Mouse (Mus musculus): ENCODE data around the gene Slc22a20. TPM values are rescaled to one million over a fixed set of nuclear protein-coding genes. Genes with fewer than 3 reads are reported as not detected.

Gene Slc22a20
- polyA plus RNA-seq (2017; shearing (Covaris generic)) = not detected

DNA sequence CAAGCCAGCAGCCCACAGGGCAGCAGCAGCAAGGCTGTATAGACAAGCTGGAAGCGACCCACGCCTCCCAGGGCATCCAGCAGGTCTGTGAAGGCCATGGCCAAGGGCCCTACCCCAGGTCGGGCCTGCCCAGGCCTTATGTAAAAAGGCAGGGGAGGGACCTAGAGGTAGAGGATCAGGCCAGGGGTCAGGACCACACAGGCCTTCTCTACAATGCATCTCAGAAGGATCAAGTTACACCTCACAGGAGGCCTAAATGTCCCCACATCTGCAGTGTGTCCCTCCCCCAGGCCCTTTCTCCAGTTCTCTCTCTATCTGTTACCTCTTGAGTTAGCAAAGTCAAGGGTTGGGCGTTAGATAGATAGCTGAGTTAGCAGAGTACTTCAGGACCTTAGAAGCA lies at the start of gene Slc22a20:
TSS of gene Slc22a20 (minus strand) at position 101 of the 400 bp plus-strand sequence.

DNA sequence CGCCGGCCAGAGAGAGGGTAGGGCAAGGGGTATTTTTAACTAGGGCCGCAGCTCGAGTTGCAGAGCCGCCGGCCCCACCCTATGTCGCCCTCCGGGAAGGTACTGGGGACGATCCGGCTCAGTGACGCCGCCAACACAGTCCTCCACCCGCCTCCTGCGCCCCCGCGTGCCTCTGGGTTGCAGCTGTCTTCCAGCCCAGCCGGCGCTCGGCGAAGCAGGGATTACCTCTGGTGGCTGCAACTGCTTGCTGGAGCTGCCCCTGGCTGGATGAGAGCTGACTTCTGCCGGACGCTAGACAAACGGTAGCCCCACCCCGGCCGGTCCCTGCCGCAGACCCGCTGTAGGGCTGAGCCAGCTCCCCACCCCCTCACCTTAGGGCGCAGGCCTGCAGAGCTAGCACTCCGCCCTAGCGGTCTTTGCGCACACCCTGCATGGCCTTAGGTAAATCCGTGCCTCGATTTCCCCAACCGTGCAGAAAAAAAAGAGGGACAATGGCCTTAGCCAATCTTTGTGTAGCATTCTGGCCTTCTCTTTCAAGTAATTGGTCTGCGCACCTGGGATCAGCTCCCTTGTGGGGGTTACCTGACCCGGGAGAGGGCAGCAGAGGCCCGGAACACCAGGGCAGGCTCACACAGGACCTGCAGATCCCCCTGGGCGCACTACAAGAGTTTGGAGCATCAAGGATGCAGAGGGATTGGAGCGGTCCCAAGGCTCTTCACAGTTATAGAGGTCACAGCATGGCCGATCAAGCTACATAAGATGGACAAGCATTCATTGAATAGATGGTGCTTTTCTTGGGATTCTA lies 29.8 kb upstream of the Slc22a20 start, which contains the start of gene Capn1:
TSS of gene Capn1 (minus strand) at position 387 of the 805 bp plus-strand sequence.

DNA sequence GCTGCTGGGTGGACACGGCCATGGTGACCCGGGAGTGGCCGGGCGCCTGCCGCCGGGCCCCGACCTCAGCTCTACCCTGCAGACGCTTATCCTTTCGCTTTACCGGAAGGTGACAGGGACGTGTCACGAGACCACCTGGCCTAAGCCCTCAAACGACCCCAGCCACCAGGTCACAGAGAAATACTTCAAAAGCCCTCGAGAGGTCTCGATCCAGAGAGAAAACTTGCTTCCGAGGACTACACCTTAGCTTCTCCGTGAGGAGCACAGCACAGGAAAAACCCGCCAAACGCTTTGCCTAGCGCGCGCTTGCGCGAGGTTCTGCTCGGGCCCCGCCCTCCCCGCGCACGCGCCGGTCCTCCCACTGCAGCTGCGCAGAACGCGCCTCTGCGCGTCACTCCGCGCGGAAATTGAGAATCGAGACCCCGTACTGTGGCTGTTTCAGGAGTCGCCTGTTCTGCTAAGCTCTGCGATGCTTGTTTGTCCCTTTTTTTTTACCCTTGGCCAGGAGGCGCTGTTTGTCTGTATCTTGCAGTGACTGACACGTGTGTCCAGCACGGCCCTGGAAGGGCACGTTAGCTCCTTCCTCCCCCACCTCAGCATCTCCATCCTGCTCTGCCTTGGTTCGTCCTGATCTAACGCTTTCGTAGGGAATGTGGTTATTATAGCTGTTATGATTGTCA lies 21.9 kb downstream of the Slc22a20 start, which contains the start of gene Pola2:
TSS of gene Pola2 (minus strand) at position 320 of the 680 bp plus-strand sequence.

DNA sequence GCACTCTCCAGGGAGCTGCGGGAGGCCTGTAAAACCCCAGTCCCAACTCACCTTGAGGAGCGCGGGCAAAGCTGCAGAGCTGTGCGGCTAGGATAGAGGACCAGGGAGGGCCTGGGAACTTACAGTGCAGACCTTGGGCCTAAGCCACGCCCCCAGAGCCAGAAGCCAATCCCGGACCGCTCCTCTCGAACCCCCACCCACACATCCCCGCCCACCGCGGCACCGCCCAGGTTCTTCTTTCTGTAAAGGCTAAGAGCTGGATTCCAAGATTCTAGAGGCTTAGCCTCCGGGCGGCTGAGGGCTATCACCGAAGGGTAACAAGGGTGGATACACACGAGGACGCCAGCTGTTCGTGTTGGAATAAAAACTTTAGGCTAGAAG lies 61.2 kb downstream of the Slc22a20 start, which contains the start of gene Cdc42ep2:
TSS of gene Cdc42ep2 (minus strand) at position 104 of the 381 bp plus-strand sequence.

Other genes starting within 250 kb of the Slc22a20 start
- 0.12 TPM for gene Ltbp3, start 245.2 kb downstream of the Slc22a20 start, polyA plus RNA-seq (2017; shearing (Covaris generic))
- gene Scyl1, start 214.7 kb downstream of the Slc22a20 start, polyA plus RNA-seq (2017; shearing (Covaris generic)) = 84.4 TPM
- 341 TPM for gene Frmd8, start 110.9 kb downstream of the Slc22a20 start, polyA plus RNA-seq (2017; shearing (Covaris generic))
- 49.6 TPM for gene Slc25a45, start 108.3 kb downstream of the Slc22a20 start, polyA plus RNA-seq (2017; shearing (Covaris generic))
- gene Tigd3, start 92.0 kb downstream of the Slc22a20 start, polyA plus RNA-seq (2017; shearing (Covaris generic)) = 0.65 TPM
- 210 TPM for gene Dpf2, start 73.1 kb downstream of the Slc22a20 start, polyA plus RNA-seq (2017; shearing (Covaris generic))
- 0.34 TPM for gene Cdc42ep2, start 61.3 kb downstream of the Slc22a20 start, polyA plus RNA-seq (2017; shearing (Covaris generic))
- 56.4 TPM for gene Pola2, start 21.9 kb downstream of the Slc22a20 start, polyA plus RNA-seq (2017; shearing (Covaris generic))
- gene Capn1, start 29.8 kb upstream of the Slc22a20 start, polyA plus RNA-seq (2017; shearing (Covaris generic)) = 71.0 TPM
- 63.0 TPM for gene Syvn1, start 60.4 kb upstream of the Slc22a20 start, polyA plus RNA-seq (2017; shearing (Covaris generic))
- 56.0 TPM for gene Mrpl49, start 71.6 kb upstream of the Slc22a20 start, polyA plus RNA-seq (2017; shearing (Covaris generic))
- 820 TPM for gene Fau, start 71.7 kb upstream of the Slc22a20 start, polyA plus RNA-seq (2017; shearing (Covaris generic))
- 10.9 TPM for gene Znhit2, start 75.0 kb upstream of the Slc22a20 start, polyA plus RNA-seq (2017; shearing (Covaris generic))
- gene Tm7sf2, start 82.2 kb upstream of the Slc22a20 start, polyA plus RNA-seq (2017; shearing (Covaris generic)) = 20.5 TPM
- 98.9 TPM for gene Vps51, start 91.1 kb upstream of the Slc22a20 start, polyA plus RNA-seq (2017; shearing (Covaris generic))
- not detected for gene Tmem262, start 93.9 kb upstream of the Slc22a20 start, polyA plus RNA-seq (2017; shearing (Covaris generic))
- gene Gm28374, start 96.1 kb upstream of the Slc22a20 start, polyA plus RNA-seq (2017; shearing (Covaris generic)) = 0.73 TPM
- gene Zfpl1, start 98.8 kb upstream of the Slc22a20 start, polyA plus RNA-seq (2017; shearing (Covaris generic)) = 53.7 TPM
- 5.6 TPM for gene Cdca5, start 98.8 kb upstream of the Slc22a20 start, polyA plus RNA-seq (2017; shearing (Covaris generic))
- gene AC131692.1, start 108.3 kb upstream of the Slc22a20 start, polyA plus RNA-seq (2017; shearing (Covaris generic)) = not detected
- not detected for gene Naaladl1, start 119.6 kb upstream of the Slc22a20 start, polyA plus RNA-seq (2017; shearing (Covaris generic))
- gene Sac3d1, start 132.5 kb upstream of the Slc22a20 start, polyA plus RNA-seq (2017; shearing (Covaris generic)) = 2.7 TPM
- gene Snx15, start 142.2 kb upstream of the Slc22a20 start, polyA plus RNA-seq (2017; shearing (Covaris generic)) = 43.1 TPM
- not detected for gene Batf2, start 154.8 kb upstream of the Slc22a20 start, polyA plus RNA-seq (2017; shearing (Covaris generic))
- gene Arl2, start 155.4 kb upstream of the Slc22a20 start, polyA plus RNA-seq (2017; shearing (Covaris generic)) = 25.0 TPM
- gene Majin, start 198.2 kb upstream of the Slc22a20 start, polyA plus RNA-seq (2017; shearing (Covaris generic)) = 0.28 TPM
- not detected for gene Gpha2, start 240.2 kb upstream of the Slc22a20 start, polyA plus RNA-seq (2017; shearing (Covaris generic))
- 14.8 TPM for gene Ppp2r5b, start 249.7 kb upstream of the Slc22a20 start, polyA plus RNA-seq (2017; shearing (Covaris generic))